1 mouse cellular context compared by ENCODE assay signal in the genomic region with DNA sequence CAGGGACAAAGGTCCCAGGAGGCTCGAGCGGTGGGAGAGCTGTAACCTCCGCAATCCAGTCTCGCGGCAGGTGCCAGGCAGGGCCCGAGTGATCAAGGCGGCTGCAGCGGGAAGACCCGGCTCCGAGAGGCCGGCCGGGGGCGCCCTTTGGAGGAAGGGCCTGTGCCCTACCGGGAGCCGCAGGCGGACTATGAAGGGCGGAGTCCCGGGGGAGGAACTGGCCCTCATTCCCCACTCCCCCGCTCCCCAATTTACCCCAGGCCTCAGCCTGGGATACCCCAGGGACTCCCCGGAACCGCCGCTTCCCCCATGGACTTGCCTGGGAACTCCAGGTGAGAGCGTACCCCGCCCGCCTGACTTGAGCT.
TF ChIP-seq lines count a peak whose summit lies in the region.

No protein-coding gene starts in this region.

TF ChIP-seq in C2C12, 6 proteins besides CTCF, POLR2A, EP300 and RAD21 (continued from another document):
- TF ChIP-seq MYOD1 (IDR thresholded peaks at IDR 0.05; ENCODE audit: control insufficient read depth, insufficient read length, low read depth) (no peak), MYOG (IDR thresholded peaks at IDR 0.05; ENCODE audit: control insufficient read depth, extremely low read depth, insufficient read length) (no peak)
TF ChIP-seq in C2C12: peak in this region for 0.
